Mouse (Mus musculus) c-Kit-positive CD71-positive TER-119-positive erythroid progenitor cells, embryonic 14.5 days (primary cell): ENCODE results near the gene Gm28051.

Source experiments
- DNase-seq: peaks from one replicate; pipeline ENCODE4 v3.0.0-alpha.2; 2013; ENCODE audit warnings: low spot score

Gm28051 gene

GRCm38 (mm10) chr12:102743036-102743588 is 14.5 kb downstream of the Gm28051 start:
- no peak for DNase-seq

- no peak for DNase-seq
These were observed 15.5 kb downstream of the Gm28051 start for GRCm38 (mm10) chr12:102742056-102742455.

DNA sequence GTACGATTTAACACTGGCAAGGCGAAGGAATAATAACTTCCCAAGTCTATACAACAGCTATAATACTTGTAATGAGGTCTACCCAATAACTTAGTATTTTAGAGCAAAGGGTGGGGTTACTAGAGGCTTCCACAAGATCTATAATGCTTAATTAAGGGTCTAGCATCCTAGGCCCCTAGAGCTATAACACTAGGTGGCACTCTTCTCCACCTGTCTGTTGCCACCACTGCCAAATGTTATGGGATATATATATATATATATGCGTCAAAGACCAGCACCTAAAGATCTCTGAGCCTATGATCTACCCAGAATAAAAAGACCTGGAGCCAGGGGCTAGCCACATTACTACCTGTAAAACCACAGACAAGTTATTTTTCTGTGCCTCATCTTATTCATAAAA is 17.3 kb downstream of the Gm28051 start:
- no peak for DNase-seq

DNA sequence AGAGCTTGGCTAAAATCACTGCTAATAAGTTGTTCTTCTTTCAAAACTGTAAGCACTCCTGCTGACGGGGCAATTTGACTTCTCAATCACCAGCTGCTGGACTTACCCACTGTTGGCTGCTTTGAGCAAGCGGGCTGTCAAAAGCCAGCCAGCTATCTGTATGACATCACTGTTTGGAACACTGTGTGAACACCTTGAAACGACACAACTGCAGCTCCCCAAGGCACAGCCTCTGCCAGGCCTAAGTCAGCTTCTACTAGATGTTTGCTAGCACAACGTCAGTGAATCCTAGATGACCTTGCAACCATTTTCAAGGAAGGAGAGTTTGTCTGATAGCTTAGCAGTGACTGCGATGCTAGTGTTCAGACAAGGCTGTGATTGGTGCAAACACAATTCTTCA is 18.5 kb downstream of the Gm28051 start:
- DNase-seq: no peak

GRCm38 (mm10) chr12:102733381-102733780 is 24.2 kb downstream of the Gm28051 start:
- peak; percentile 71 for DNase-seq

- DNase-seq: no peak
These were observed 26.6 kb downstream of the Gm28051 start for GRCm38 (mm10) chr12:102730798-102731619.

GRCm38 (mm10) chr12:102729855-102730797 is 27.4 kb downstream of the Gm28051 start:
- peak; percentile 74 for DNase-seq

- DNase-seq: no peak
These were observed 31.8 kb downstream of the Gm28051 start for GRCm38 (mm10) chr12:102725761-102726175.

- no peak for DNase-seq
These were observed 32.4 kb downstream of the Gm28051 start for GRCm38 (mm10) chr12:102725146-102725545.

- DNase-seq: no peak
These were observed 33.7 kb downstream of the Gm28051 start for GRCm38 (mm10) chr12:102723861-102724260.

GRCm38 (mm10) chr12:102722966-102723365 is 34.6 kb downstream of the Gm28051 start:
- no peak for DNase-seq

GRCm38 (mm10) chr12:102722451-102722850 is 35.1 kb downstream of the Gm28051 start:
- no peak for DNase-seq

DNA sequence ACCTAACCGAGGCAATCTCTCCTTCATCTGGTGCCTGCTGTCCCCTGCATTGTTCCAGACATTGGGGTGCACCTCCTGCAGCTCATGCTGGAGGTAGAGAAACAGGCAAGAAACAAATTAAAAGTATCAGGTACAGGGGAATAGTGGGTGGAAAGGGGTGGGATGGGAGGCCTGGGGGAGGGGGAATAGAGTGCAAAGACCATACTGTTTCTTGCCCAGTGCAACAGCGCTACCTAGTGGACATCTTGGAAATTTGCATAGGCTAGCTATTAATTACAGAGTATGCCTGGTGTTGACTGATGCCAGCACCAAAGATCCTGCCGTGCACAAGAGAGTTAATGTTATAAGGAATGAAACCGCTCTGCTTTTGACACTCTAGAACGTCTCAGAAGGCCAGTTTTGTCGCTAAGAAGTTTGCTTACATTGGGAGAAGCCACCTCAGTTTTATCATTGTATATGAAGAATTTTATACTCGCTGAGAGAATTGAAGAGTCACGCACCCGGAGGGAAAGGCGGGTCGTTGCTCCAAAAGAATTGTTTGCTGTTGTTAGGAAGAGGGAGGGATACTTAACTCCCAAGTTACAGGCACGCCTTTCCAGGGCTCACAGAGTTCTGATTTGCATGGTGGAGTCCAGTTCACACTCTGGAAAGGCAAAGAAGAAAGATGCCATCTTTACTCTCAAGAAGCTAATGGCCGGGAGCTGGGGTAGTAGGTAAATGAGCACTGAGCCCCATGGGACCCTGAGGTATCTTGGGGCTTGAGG is 37.8 kb downstream of the Gm28051 start:
- no peak for DNase-seq

GRCm38 (mm10) chr12:102714654-102715395 is 42.7 kb downstream of the Gm28051 start:
- DNase-seq: no peak

DNA sequence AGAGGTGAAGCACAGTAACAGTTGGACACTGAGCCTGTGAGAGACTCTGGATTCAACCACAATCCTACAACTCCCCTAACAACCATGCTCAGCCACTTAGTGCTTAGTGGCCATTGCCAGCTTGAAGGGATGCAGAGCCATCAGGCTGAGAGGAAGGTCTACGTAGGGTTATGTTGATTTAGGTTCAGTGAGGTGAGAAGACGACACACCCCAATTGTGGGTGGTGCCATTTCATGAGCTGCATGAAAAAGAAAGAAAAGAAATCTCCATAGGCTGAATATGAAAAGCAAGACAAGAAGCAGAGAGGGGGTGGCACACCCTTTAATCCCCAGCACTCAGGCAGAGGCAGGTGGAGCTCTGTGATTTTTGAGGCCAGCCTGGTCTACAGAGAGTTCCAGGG is 43.4 kb downstream of the Gm28051 start:
- no peak for DNase-seq

GRCm38 (mm10) chr12:102713153-102713865 is 44.3 kb downstream of the Gm28051 start:
- no peak for DNase-seq

DNA sequence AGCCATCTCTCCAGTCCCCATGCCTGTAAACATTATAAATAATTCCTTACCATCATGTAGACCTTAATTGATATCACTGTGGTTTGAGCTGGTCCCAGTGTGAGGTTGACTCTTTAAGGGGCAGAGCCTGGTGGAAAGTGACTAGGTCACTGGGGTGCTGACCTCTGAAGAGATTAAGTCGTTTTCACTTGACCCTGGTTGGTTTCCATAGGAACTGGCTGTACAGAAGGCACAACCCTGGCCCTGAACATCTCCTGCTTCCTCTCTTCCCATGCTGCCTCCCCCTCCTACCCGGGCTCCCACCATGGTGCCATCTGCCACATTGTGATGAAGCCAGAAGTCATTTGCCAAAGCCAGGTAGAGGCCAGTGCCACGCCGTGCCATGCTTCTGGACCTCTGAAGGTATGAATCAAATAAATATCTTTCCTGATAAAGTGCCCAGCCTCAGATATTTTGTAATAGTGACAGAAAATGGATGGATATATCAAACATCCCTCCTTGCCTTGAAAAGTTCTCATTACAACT is 46.7 kb downstream of the Gm28051 start:
- DNase-seq: no peak

DNA sequence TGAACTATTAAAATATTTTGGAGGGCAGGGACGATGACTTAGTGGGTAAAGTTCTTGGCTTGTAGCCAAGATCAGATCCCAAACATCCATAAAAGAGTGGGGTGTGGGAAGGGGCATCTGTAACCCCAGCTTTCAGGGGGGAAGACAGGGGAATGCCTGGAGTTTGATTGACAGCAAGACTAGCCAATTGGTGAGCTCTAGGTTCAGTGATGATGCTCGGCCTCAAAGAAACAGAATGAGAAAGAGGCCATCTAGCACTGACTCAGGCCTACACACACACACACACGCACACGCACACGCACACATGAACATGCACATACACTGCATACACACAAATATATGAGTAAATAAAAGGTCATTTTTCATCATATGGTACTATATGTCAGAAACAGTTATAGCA is 47.7 kb downstream of the Gm28051 start:
- no peak for DNase-seq

DNA sequence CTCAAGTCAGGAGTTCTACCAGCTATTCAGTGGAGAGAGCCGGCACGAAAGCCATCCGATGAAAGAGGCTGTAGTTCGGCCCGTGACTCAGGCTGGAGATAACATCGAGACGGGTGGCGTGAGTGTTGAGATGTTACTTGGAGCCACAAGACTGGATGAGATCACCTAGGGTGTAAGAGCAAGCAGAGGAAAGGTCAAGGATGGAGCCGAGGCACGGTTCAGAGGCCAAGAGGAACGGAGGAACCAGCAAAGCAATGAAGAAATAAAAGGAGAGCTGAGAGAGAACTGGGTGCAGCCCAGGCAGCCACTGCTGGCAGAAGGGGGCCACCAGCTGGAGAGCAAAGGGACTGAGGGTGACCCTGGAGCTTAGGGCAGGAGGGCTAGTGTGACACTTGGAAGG is 49.3 kb downstream of the Gm28051 start:
- DNase-seq: no peak

DNA sequence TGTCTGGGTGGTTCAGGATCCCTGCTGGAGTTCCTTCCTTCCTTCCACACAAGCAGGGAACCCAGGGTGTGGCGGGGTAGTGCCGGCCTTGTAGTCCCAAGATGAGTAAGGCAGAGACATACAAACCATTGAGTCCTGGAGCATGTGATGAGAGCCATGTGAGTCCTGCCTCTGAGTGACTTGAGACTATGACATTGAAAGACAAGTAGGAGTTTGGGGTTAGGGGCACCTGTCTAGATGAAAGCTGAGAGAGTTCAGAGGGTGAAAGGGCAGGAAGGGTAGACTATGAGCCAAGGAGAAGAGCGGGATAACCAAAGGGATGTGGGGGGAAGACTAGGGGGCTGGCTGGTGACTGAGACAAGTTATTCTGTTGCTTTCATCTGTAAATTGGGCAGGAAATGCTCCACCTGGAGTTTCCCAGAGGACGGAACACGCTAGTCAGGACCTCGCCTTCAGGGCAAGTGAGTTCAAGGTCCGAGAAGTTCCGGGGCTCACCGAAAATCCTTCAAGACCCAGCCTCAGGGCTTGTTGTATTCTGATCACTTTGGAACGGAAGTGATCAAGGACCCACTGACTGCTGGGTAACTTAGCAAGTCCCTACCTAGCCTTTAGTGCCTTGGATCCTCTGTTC is 50.6 kb downstream of the Gm28051 start:
- DNase-seq: no peak
